Mouse (Mus musculus): Measurements from ENCODE around the gene Clic1. TPM values are rescaled to one million over a fixed set of nuclear protein-coding genes. Genes with fewer than 3 reads are reported as not detected.

Gene Clic1
- polyA plus RNA-seq, 1 experiment = 266 TPM

DNA sequence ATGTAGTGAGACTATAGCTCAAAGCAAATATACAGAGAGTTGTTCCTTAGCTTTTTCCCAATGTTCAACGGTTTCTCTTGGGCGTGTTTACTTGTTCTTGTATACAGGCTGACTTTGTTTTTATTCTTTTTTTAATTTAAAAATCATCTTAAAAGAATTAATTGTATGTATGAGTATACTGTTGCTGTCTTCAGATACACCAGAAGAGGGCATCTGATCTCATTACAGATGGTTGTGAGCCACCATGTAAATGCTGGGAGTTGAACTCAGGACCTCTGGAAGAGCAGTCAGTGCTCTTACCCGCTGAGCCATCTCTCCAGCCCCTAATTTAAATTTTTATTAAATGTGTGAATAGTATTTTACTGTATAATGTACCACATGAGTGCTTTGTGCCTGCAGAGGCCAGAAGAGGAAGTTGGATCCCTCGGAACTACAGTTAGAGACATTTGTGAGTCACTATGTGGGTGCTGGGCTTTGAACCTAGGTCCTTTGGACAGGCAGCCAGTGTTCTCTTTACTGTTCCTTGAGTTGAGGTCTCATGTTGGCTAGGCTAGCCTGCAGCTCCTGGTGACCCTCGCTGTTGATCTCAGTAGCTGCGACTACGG lies 42.3 kb upstream of the Clic1 start:
- no peak overlapping the region for H3K4me3 ChIP-seq (ENCODE audit: insufficient read depth, low read length)
- TF ChIP-seq POLR2A (IDR thresholded peaks at IDR 0.05; ENCODE audit: low read depth, low read length) (no peak), CTCF (IDR thresholded peaks at IDR 0.05; ENCODE audit: borderline replicate concordance, insufficient read depth, low read length) (no peak)
- H3K27ac ChIP-seq (ENCODE audit: insufficient read depth, low read length) = no peak overlapping the region
- no peaks in the 10 kb centered on the region; the same call in 1 of the 2 replicates for H3K4me1 ChIP-seq (ENCODE audit: control insufficient read depth, insufficient read depth, low read length)

DNA sequence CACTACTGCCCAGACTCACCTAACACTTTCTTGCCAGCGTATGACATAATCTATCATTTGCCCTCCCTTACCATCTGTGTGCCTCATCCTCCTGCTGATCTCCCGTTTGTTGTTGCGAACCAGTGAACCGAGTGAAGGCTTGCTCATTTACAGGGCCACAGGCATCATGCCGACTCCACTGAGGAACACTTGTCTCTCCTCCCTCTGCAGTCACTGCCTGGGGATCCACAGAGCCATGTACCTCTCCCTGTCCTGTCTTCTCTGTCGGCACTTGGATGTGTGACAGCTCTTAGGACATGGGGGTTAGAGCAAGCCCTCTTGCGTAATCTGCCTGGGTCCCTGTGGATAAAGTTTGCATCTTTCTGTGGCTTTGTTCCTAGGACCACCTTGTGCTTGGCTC lies 40.2 kb upstream of the Clic1 start:
- no peaks in the 10 kb centered on the region for H3K4me1 ChIP-seq (ENCODE audit: control insufficient read depth, insufficient read depth, low read length)
- TF ChIP-seq POLR2A (IDR thresholded peaks at IDR 0.05; ENCODE audit: low read depth, low read length) (no peak), CTCF (IDR thresholded peaks at IDR 0.05; ENCODE audit: borderline replicate concordance, insufficient read depth, low read length) (no peak)
- H3K4me3 ChIP-seq (ENCODE audit: insufficient read depth, low read length) = no peak overlapping the region
- no peak overlapping the region for H3K27ac ChIP-seq (ENCODE audit: insufficient read depth, low read length)

DNA sequence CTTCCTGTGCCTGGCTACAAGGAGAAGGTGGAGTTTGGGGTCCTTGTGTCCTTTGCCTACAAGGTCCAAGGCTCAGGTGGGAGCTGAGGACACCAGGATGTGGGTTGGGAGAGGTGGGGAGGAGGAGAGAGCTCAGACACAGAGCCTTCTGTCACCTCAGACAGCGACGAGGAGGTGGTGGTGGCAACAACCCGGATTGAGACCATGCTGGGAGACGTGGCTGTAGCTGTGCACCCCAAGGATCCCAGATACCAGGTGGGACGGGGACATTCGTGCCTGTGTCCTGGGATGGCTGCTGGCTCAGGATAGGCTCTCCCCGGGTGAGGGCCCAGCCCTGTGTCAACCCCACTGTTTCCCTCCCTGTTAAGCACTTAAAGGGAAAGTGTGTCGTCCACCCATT lies 38.3 kb upstream of the Clic1 start:
- Histone ChIP-seq H3K4me1 (ENCODE audit: control insufficient read depth, insufficient read depth, low read length) (no peaks in the 10 kb centered on the region), H3K4me3 (ENCODE audit: insufficient read depth, low read length) (no peak overlapping the region), H3K27ac (ENCODE audit: insufficient read depth, low read length) (no peak overlapping the region)
- TF ChIP-seq CTCF (IDR thresholded peaks at IDR 0.05; ENCODE audit: borderline replicate concordance, insufficient read depth, low read length) = no peak
- no peak for TF ChIP-seq POLR2A (IDR thresholded peaks at IDR 0.05; ENCODE audit: low read depth, low read length)

DNA sequence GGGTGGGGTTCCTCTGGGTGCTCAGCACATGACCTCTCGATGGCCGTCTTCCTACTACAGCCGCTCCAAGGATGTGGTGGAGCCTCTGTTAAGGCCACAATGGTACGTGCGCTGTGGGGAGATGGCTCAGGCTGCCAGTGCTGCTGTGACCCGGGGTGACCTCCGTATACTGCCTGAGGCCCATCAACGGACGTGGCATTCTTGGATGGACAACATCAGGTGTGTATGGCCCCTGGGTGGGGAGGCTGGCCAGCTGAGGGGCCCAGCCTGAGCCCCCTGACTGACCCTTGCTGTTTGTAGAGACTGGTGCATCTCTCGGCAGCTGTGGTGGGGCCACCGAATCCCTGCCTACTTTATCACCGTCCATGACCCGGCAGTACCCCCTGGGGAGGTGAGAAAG lies 37.3 kb upstream of the Clic1 start:
- Histone ChIP-seq H3K27ac (ENCODE audit: insufficient read depth, low read length) (no peak overlapping the region), H3K4me1 (ENCODE audit: control insufficient read depth, insufficient read depth, low read length) (no peaks in the 10 kb centered on the region), H3K4me3 (ENCODE audit: insufficient read depth, low read length) (no peak overlapping the region)
- TF ChIP-seq POLR2A (IDR thresholded peaks at IDR 0.05; ENCODE audit: low read depth, low read length) (no peak), CTCF (IDR thresholded peaks at IDR 0.05; ENCODE audit: borderline replicate concordance, insufficient read depth, low read length) (no peak)

DNA sequence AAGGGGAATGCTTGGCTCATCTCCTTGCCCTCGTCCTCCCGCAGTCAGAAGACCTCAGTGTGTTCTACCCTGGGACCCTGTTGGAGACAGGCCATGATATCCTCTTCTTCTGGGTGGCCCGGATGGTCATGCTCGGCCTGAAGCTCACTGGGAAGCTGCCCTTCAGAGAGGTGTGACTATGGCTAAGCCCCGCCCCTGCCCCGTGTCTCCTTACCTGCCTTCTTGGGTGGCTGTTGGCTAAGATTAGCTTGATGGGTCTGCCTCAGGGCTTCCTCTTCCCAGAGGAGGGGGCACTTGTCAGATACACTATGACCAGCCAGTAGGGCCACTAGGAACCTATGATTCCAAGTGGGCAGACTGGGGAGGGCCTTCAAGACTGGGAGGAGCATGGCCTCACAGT lies 36.5 kb upstream of the Clic1 start:
- TF ChIP-seq CTCF (IDR thresholded peaks at IDR 0.05; ENCODE audit: borderline replicate concordance, insufficient read depth, low read length) = no peak
- no peak for TF ChIP-seq POLR2A (IDR thresholded peaks at IDR 0.05; ENCODE audit: low read depth, low read length)
- H3K4me1 ChIP-seq (ENCODE audit: control insufficient read depth, insufficient read depth, low read length) = no peaks in the 10 kb centered on the region
- H3K27ac ChIP-seq (ENCODE audit: insufficient read depth, low read length) = no peak overlapping the region
- no peak overlapping the region for H3K4me3 ChIP-seq (ENCODE audit: insufficient read depth, low read length)

DNA sequence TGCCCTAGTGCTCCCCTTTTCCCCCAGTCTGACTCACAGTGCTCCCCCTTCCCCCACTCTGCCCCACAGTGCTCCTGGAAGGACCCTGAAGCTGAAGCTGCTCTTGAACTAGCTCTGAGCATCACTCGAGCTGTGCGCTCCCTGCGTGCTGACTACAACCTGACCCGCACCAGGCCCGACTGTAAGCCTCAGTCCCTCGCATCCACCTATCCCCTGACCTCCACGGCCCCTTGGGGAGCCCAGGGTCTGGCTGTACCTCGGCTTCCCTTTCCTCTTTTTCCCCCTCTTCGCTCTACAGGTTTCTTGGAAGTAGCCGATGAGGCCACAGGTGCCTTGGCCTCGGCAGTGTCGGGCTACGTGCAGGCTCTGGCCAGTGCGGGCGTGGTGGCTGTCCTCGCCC lies 34.5 kb upstream of the Clic1 start:
- H3K4me3 ChIP-seq (ENCODE audit: insufficient read depth, low read length) = no peak overlapping the region

DNA sequence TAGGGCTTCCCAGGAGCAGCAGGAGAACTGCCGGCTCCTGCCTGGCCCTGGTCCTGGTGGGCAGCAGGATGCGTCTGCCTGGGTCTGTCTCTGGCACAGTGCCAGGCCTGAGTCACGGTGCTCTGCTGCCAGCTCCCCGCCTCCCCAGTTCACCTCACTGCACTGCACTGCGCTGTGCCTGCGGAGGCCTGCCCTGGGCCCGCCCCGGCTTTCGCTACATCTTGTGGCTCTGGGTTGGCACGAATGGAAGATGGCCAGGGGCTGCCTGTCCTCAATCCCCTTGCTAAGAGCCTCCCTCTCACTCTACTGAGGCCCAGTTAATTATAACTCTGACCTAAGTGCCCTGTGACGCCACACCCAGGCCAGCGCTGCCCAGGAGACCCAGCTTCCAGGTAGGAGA lies 33.4 kb upstream of the Clic1 start, which contains the start of gene Vwa7:
TSS of gene Vwa7 (plus strand) at position 204 of the 400 bp plus-strand sequence.
- TF ChIP-seq CTCF (IDR thresholded peaks at IDR 0.05; ENCODE audit: borderline replicate concordance, insufficient read depth, low read length) (no peak), POLR2A (IDR thresholded peaks at IDR 0.05; ENCODE audit: low read depth, low read length) (no peak)
- H3K4me1 ChIP-seq (ENCODE audit: control insufficient read depth, insufficient read depth, low read length) = no peaks in the 10 kb centered on the region
- no peak within 1 kb of the TSS for H3K27ac ChIP-seq (ENCODE audit: insufficient read depth, low read length)
- H3K4me3 ChIP-seq (ENCODE audit: insufficient read depth, low read length) = no peak within 1 kb of the TSS

More for the DNA sequence above, 34.5 kb upstream of the Clic1 start:
- no peak overlapping the region for H3K27ac ChIP-seq (ENCODE audit: insufficient read depth, low read length)
- TF ChIP-seq CTCF (IDR thresholded peaks at IDR 0.05; ENCODE audit: borderline replicate concordance, insufficient read depth, low read length) = no peak
- TF ChIP-seq POLR2A (IDR thresholded peaks at IDR 0.05; ENCODE audit: low read depth, low read length) = no peak
- H3K4me1 ChIP-seq (ENCODE audit: control insufficient read depth, insufficient read depth, low read length) = no peaks in the 10 kb centered on the region

DNA sequence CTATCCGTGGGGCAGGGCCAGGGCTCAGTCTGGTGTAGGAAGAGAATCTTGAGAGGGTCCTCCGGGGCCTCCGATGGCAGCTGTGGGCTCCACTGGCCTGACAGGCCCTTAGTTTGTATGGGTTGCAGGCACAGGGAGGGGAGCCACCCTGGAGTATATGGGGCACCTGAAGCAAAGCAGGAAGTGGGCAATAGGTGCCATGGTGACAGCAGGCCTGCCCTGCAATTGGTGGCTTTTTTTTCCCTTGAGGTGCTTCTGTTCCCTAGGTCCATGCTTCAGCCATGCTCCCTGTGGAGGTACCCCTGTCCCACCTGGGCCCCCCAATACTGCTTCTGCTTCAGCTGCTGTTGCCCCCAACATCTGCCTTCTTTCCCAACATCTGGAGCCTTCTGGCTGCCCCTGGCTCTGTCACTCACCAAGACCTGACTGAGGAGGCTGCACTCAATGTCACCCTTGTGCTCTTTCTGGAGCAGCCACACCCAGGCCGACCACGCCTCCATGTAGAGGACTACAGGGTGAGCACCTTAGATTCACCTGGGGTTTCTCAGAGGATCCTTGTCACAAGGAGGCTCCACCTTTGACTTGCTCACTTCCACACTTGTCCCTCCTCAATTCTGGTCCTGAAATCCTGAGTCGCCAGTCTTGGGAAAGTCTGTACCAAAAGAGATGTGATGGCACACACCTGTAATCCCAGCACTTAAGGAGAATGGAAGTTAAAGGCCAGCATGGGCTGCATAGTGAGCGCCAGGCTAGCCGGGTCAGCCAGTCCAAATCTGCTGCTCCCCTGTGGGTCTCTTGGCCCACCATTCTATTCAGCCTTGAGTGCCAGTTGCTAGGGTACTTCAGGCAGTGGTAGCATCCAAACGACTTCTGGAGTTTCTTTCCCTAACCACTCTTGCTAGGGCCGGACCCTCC lies 32.7 kb upstream of the Clic1 start:
- TF ChIP-seq CTCF (IDR thresholded peaks at IDR 0.05; ENCODE audit: borderline replicate concordance, insufficient read depth, low read length) (no peak), POLR2A (IDR thresholded peaks at IDR 0.05; ENCODE audit: low read depth, low read length) (no peak)
- H3K4me1 ChIP-seq (ENCODE audit: control insufficient read depth, insufficient read depth, low read length) = no peaks in the 10 kb centered on the region
- H3K27ac ChIP-seq (ENCODE audit: insufficient read depth, low read length) = no peak overlapping the region
- H3K4me3 ChIP-seq (ENCODE audit: insufficient read depth, low read length) = no peak overlapping the region

DNA sequence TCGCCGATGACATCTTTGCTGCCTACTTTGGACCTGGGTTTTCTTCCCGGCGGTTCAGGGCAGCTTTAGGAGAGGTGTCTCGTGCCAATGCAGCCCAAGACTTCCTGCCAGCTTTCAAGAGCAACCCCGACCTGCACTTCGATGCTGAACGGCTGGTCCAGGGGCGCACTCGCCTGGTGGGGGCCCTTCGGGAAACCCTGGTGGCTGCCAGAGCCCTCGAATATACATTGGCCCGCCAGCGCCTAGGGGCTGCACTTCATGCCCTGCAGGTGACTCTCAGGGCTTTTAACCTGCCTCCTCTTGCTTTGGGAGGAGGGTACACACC lies 32.1 kb upstream of the Clic1 start:
- H3K27ac ChIP-seq (ENCODE audit: insufficient read depth, low read length) = no peak overlapping the region
- no peaks in the 10 kb centered on the region for H3K4me1 ChIP-seq (ENCODE audit: control insufficient read depth, insufficient read depth, low read length)
- TF ChIP-seq CTCF (IDR thresholded peaks at IDR 0.05; ENCODE audit: borderline replicate concordance, insufficient read depth, low read length) (no peak), POLR2A (IDR thresholded peaks at IDR 0.05; ENCODE audit: low read depth, low read length) (no peak)
- no peak overlapping the region for H3K4me3 ChIP-seq (ENCODE audit: insufficient read depth, low read length)

DNA sequence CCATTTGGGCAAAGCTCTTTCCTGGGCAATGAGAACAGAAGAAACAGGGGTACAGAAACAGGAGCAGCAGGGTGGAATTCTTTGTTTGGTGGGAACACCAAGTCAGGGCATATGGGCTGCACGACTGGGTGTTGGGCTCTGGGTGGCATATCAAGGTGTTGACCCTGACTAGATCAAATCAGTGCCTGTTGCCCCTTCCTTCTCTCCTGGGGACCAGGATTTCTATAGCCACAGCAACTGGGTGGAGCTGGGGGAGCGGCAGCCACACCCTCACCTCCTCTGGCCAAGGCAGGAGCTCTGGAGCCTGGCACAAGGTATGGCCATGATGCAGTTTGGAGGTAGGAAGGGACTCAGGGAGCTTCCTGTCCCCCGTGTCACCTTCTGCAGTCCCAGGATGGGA lies 31.6 kb upstream of the Clic1 start:
- TF ChIP-seq POLR2A (IDR thresholded peaks at IDR 0.05; ENCODE audit: low read depth, low read length) (no peak), CTCF (IDR thresholded peaks at IDR 0.05; ENCODE audit: borderline replicate concordance, insufficient read depth, low read length) (no peak)
- Histone ChIP-seq H3K4me3 (ENCODE audit: insufficient read depth, low read length) (no peak overlapping the region), H3K27ac (ENCODE audit: insufficient read depth, low read length) (no peak overlapping the region), H3K4me1 (ENCODE audit: control insufficient read depth, insufficient read depth, low read length) (no peaks in the 10 kb centered on the region)
